Mouse (Mus musculus): ENCODE measurements around the gene A430078G23Rik. TPM values are rescaled to one million over a fixed set of nuclear protein-coding genes. Genes with fewer than 3 reads are reported as not detected.
A peak's percentile ranks its signal among the peaks of the same experiment; 100 is the strongest.
"Not testable (repeated sequence)": the region's sequence is repeated elsewhere in the genome, so short reads cannot be mapped to it uniquely, and the experiment has no call there.

Gene A430078G23Rik
- total RNA-seq (2022): under 1 TPM; 0.23 to 0.83 (median 0.28) TPM

DNA sequence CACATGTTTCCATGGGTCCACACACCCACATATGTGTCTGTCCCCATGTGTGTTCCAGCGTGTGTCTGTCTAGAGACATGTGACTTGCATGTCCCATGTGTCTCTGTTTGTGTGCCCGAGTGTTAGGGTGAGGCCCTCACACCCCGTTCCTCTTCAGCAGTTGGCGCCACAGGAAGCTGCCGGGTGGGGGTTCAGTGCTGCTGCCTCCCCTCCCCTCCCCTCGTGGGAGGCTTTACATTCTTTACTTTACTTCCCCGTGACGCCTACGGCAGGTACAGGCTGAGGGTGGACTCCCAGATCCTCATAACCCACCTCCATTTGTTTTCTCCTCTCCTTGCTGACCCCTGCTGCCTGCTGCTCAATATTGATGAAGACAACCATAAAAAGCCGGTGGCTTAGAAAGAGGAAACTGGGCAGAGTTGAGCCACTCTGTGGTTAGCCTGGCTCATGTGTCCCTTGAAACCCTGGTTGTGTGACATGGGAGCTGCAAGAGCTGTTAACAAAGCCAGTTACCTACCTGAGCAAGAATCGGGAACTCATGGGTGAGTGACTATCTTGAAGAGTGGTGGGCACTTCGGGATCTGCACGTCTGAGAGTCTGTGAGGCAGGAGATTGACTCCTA, at the start of gene A430078G23Rik:
Gene A430078G23Rik (plus strand): TSS at position 227 of the 622 bp plus-strand sequence.
- no peak for DNase-seq

DNA sequence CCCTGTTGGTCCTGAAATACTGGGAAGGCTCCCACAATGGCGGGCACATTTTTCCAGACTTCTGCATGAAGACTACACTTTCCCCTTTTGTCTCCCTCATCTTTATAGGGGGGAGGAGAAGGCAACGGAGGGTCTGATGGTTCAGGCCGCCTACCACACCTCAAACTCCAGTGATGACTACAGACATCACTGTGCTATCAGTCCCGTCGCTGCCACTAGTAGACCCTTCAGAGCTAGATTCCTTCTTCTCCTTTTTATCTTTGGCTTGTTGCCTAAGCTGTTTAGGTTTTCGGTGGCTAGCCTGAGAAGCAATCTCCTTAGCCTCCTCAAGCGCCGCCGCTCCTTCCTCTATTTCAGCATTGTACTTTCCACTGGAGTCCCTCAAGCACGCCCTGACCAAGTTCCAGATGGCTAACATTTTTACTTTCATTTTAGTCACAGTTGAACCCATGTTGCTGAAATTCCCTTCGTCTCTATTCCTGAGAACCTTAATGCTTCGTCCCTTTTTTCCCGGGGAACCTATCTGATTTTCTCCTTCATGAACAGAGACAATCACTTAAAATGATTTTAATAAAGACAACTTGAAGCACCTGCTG, 44.9 kb upstream of the A430078G23Rik start:
- DNase-seq: not testable (repeated sequence)

DNA sequence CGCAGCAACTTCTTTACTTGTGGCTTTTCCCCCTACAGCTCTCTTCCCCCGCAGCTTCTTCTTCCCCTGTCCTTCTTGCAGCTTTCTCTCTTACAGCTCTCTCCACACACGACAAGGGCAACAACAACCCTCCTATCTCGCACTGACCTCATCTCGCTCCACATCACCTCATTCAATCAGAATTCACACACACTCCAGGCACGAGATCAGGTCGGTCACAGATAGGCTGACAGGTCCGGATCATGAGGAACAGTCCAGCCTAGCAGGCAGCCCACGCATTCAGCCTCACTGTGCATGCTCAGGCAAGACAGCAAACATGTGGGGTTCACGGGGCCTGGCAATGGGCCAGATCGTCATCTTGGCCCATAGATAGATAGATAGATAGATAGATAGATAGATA, 43.6 kb upstream of the A430078G23Rik start:
- DNase-seq: no peak

DNA sequence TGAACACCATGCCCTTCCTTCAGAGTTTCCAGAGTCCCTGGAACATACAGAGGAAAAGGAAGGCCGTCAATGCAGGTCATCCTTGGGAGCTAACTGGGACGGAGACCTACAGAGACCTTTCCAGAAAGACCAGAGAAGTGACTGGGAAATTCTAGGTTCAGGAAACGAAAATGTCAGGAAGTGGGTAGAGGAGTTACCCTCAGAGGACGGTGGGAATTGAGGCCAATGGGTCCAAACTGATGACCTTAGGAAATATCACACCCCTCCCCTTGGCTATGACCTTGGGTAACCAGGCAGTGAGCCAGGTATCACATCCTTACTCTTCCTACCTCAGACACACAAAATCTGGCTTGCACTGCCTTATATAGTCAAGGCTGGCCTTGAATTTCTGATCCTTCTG, 41.7 kb upstream of the A430078G23Rik start:
- DNase-seq: peak; percentile 56

DNA sequence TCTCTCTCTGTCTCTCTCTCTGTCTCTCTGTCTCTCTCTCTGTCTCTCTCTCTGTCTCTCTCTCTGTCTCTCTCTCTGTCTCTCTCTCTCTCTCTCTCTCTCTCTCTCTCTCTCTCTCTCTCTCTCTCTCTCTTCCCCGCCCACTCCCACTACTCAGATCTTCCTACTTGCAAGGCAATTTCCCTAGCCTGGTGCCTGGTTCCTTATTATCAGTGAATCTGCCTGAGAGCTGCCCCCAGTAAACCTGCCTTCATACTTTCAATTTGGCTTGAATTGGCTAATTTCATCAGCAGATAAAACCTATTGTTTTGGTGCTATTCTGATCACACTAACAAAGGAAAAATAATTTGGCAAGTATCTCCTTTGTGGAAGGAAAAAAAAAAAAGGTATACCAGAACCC, 39.8 kb upstream of the A430078G23Rik start:
- not testable (repeated sequence) for DNase-seq

DNA sequence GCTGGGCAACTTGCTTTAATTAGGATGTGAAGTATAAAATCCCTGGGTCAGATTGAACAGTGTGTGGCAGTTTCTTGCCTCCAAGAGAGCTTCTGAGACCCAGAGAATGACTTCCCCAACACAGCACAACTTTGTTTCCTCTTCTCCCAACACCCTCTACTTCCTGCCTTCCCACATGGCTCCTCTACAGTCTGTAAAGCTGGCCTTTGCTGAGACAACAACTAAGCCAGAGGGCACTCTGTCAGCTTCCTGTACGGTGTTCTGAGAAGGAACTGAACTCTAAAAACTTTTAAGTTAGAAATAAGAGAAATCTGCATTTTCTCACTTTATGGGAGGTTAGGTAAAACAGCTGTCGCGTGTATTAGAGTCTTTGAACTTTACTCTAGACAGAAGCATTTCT, 39.4 kb upstream of the A430078G23Rik start:
- no peak for DNase-seq

DNA sequence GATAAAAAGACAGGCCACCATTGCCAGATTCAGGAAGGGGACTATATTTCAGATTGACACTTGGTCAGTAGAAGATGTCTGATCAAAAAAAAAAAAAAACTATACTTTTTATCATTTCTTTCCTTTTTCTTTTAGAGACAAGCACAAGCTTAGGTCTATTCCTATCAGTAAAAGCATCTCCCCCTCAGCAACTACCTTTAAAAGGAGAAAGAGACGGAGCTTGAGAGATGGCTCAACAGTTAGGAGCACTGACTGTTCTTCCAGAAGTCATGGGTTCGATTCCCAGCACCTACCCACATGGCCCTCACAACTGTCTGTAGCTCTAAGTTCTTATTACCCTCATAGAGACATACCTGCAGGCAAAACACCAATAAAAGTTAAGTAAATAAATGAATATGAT, 38.9 kb upstream of the A430078G23Rik start:
- DNase-seq: no peak

DNA sequence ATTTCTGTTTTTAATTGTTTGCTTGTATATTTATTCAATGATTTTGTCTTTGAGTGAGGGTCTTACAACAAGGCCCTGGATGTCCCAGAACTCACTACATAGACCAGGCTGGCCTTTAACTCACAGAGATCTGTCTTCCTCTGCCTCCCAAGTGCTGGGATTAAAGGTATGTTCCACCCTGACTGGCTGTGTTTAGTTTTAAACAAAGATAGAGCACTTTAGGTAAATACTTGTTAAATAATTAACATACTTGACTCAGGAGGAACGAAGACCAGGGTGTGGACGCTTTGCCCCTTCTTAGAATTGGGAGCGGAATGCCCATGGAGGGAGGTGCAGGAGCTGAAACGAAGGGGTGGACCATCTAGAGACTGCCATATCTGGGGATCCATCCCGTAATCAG, 36.6 kb upstream of the A430078G23Rik start:
- DNase-seq: no peak

DNA sequence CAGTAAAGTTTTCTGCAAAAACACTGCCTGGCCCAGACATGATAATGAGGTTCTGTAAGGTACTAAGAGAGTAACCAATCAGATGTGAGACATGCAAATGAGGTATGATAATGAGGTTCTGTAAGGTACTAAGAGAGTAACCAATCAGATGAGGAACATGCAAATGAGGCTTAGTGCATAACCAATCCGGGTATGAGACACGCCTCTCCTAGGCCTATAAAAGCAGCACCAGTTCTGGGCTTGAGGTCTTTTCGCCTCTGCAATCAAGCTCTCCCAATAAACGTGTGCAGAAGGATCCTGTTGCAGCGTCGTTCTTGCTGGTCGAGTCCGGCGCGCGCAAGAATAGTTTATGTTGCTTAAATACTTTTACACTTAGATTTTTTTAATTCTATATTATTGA, 33.9 kb upstream of the A430078G23Rik start:
- not testable (repeated sequence) for DNase-seq

DNA sequence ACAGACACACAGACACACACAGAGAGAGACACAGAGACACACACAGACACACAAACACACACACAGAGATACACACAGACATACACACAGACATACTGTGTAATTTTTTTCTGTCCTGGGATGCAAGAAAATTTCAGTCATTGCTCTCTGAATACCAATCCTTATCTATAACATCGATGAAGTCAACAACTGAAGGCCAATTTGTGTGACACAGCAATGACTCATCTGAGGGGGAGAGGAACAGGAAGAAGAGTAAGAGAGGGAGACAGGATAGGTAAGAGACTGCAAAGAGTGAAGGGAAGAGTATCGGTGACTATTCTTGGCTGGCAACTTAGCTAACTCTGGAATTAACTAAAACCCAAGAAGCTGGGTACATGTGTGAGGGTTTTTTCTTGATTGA, 29.0 kb upstream of the A430078G23Rik start:
- no peak for DNase-seq

DNA sequence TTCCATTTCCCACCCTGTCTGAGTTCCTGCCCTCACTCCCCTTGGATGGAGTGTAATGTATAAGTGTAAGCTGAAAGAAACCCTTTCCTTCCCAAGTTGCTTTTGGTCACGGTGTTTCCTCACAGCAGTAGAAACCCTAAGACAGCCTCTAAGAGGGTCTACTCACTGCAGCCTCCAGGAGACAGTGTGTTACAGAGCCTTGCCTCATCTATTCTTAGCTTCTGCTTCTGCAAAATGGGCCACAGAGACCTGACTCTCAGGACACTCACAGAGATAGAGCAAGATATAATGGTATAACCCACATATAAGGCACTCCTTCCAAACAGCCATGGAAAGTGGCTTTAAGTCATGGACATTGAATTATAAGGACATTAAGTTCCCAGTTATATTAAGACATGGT, 26.2 kb upstream of the A430078G23Rik start:
- no peak for DNase-seq

DNA sequence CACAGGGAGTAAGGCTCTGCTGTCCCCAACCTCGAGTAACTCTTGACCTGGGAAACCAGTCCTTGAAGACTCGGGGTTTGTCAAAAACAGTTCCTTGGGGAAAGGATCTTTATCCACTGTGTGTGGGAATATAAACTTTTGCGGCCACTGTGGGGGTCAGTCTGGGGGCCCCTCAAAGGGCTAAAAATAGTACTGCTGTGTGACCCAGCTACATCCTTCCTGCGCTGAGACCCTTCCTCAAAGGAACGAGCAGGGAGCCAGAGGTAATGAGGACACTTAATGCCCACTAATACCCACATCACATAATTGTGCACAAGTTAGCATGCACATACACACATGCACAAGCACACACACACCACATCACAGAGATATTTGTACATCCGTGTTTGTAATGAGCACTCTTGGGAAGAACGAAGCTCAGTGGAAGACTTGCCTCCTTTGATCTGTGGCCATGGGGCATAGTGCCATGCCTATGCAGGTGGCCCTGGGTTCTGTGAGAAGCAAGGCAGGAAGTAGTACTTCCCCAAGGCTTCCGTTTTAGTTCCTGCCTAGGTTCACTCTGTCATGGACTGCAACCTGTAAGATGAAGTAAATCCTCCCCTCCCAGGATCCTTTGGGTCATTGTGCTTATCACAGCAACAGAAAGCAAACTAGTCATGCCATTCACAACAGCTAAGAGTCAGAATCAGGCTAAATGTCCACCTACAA, 25.5 kb upstream of the A430078G23Rik start:
- DNase-seq: peak; percentile 56

DNA sequence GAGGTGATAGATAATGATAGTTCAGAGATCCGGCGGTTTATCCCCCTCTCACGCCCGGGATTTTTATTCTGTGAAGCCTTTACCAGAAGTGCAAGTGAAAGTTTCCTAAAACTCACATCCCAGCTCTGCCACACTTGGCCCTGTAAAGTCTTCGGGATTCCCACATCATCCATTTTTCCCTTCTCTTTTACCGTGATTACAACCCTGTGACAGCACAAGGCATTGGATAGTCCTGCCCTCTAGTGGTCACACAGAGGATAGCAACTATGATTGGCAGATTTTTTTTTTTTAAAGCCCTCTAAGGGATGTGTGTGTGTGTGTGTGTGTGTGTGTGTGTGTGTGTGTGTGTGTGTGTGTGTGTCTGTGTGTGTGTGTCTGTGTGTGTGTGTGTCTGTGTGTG, 22.6 kb upstream of the A430078G23Rik start:
- no peak for DNase-seq

DNA sequence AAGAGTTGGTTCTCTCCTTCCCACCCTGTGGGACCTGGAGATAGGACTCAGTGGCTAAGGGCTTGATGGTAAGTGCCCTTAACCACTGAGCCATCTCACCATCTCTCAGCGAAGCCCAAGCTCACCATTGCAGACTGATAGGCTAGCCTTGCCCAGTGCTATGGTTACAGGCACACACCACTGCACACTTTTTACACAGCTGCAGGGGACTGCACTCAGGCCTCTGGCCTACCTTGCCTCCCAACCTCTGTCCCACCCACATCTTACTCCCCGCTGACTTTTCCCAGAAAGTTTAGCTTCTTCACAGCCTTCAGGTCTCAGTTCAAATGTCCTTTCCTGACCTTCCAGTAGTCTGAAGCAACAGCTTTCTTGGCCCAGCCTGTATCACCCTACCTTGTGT, 21.5 kb upstream of the A430078G23Rik start:
- DNase-seq: no peak

DNA sequence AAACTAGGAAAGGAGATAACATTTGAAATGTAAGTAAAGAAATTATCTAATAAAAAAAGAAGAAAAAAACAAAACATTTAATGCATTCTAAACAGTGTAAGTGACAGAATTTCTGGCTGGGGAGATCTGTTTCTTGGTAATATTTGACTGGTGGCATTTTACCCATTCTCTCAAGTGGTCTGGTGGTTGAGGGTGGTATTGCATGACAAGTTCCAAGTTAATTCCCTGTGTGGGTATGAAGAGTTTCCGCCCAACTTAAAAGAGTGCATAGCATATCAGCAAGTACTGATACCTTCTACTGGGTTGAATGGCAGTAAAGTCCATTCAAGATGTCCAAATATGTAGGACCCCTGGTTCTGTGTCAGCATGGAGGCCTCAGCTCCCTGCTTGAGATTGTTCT, 17.3 kb upstream of the A430078G23Rik start:
- no peak for DNase-seq

DNA sequence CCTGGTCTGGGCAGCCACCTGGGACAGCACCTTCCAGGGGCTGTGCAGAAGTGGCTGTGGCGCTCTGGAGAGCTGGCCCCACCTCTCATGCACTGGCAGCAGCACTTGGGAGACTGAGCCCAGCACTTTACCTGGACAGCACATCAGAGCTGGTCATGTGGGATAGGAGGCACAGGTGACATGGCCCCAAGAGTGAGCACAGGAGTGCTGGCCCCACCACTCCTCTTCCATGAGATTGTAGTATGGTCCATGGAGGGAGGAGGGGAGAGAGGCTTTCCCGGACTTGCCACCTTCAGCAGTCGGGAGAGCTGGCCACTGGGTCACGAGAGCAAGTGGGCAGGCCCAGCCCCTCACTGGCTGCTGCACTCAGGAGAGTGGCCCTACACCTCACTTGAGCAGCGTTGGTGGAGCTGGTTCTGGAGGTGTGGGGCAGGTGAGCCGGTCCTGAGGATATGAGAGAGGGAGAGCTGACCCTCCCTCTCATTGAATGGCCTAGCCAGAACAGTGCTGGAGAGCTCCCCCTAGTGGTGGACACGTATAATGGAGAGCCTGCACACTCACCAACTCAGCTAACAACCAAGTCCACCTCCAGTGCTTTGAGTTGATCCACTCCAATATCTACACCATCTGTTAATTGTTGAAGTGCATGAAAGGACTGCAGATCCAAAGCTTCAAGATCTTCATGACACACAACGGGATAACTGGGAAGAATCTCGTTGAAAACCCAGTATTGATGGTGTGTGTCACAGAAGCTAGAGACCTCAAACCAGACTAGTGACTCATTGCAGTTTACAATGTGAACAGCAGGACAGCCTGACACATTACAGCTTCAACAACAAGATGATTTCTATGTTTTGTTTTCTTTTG, 16.3 kb upstream of the A430078G23Rik start:
- DNase-seq: no peak

DNA sequence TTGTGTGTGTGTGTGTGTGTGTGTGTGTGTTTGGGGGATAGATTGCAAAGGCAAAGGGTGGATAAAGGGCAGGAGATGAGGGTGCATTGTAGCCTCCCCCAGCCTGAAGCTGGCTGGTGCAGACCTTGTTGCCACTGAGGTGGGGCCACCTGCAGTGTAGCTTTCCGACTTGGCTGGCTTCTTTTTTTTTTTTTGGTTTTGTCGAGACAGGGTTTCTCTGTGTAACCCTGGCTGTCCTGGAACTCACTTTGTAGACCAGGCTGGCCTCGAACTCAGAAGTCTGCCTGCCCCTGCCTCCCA, 15.7 kb upstream of the A430078G23Rik start:
- DNase-seq: not testable (repeated sequence)

DNA sequence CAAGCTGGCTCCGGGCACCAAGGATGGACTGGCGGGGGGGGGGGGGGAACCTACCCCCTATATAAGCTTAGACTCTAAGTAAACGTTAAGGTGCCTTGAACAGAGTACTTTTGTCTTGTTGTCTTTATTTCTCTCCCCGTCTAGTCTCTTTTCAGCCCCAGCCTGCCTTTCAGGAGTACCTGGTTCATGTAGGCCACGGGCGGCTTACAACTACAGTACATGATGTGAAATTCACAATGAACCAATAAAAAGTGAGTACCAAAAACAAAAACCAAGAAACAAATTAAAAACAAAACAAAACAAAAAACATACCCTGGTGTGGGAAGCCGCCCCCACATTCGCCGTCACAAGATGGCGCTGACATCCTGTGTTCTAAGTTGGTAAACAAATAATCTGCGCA, 15.2 kb upstream of the A430078G23Rik start:
- DNase-seq: no peak

DNA sequence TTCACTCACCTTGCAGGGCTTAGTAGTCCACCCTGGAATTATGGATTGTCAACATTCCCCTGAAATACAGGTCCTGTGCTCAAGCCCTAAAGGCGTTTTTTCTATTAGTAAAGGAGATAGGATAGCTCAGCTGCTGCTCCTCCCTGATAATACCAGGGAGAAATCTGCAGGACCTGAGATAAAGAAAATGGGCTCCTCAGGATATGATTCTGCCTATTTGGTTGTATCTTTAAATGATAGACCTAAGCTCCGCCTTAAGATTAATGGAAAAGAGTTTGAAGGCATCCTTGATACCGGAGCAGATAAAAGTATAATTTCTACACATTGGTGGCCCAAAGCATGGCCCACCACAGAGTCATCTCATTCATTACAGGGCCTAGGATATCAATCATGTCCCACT, 12.5 kb upstream of the A430078G23Rik start:
- not testable (repeated sequence) for DNase-seq

DNA sequence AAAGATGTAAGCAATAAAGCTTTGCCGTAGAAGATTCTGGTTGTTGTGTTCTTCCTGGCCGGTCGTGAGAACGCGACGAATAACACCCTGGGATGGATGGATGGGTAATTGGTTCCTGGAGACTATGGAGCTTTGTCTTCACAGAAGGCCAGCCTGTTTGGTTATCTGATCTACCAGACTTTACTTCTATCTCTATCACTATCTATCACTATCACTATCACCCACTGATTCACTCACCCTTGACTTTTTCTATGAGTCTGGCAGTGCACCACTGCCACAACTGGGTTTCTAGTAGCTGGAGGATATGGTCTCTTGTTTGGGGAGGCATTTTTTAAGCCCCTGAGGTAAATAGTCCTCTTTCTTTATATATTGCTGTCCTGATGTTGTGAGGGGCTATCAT, 7.9 kb upstream of the A430078G23Rik start:
- no peak for DNase-seq

DNA sequence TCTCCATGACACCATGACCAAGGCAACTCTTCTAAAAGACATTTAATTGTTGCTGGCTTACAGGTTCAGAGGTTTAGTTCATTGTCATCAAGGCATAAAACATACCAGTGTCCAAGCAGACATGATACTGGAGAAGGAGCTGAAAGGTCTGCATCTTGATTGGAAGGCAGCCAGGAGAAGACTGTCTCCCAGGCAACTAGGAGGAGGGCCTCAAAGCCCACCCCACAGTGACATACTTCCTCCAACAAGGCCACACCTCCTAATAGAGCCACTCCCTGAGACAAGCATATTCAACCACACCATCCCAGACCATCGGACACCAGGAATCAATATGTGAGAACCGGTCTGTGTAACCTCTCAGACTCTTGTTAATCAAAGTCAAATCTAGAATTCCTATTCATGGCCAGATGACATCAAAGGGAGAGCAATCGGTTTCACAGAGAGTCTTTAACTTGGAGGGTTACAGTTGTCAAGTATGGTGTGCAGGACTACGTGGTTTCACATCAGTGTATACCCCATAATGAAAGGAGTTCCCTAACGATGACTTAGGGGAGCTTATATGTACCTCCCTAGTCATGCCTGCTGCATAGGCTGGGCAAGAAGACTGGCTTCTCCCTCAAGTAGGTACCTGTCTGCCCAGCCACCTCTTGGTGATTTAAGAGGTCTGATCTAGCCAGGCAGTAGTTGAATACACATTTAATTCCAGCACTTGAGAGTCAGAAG, 6.4 kb upstream of the A430078G23Rik start:
- DNase-seq: no peak

DNA sequence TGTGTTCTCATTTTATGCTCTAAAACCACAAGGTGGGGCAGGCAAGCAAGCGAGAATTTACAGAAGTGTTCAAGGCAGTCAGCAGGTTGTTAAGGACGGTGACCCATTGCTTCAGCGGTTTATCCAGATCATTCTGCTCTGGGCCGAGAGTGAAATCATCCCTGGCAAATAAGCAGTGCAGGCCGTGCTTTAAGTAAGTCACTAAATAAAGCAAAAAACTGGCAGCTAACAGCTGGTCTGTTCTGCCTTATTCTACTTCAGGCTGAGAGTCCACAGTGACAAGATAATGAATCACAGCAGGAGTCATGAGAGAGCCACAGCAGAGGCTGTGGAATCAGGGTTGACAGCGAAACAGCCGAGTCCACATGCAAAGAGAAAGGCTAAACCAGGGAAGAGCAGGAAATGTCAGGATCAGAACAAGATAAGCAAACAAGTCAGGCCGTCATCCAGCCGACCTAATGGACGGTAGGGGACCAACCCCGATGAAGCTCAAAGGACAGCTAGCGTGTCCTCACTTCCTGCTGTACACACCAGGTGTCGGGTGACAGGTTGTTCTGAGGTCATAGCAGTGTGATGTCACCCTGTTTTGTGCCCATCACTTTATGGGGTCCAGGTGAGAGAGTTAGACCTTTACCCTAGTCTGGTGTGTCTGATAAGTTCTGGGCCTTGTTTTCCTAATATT, 4.9 kb upstream of the A430078G23Rik start:
- DNase-seq: no peak

Measured in adrenal gland, adult 8-10 months (tissue).